Mouse (Mus musculus) spleen, postnatal 10 days (tissue): ENCODE data around the gene Rab11fip3.

Experiments
- DNase-seq, 2 experiments: peaks; one replicate each; pipeline ENCODE4 v3.0.0; 2021 to 2022; ENCODE audit warnings: low spot score in 2 of 2

Rab11fip3 gene

DNA sequence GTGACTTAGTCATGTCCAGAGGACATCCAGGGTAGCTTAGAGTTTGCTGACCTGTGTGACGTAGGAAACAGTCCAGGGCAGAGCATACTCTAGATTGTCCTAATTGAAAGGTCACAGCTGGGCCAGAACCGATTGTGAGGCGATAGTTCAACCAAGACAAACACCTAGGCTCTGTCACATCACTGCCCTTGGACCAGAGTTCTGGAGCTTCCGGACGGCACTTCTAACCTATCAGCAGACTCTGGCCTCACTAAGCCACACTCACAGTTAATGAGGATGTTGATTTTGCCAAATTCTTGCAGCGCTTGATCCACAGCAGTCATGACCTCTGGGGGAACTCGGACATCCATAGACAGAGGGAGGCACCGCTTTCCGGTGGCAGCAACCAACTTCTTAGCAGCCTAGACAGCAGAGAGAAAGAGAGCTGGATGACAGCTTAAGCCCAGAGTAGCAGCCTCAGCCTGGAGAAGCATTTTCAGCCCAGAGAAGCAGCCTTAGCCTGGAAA lies 17.8 kb upstream of the Rab11fip3 start:
- DNase-seq = no peak

DNA sequence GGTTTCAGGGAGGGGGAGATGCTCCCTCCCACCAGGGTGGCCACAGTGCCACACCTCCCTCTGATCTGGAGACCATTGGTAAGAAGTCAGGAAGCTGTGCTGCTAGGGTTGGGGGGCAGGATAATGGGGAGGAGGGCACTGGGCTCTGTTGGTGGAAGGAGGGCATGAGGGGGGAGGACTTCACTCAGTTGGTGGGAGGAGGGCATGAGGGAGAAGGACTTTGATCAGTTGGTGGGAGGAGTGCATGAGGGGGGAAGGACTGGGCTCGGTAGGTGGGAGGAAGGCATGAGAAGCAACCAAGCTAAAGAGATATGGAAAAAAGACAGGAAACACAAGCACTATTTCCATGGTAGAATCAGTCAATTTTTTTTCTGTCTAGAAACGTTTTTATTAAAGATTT lies 11.5 kb upstream of the Rab11fip3 start:
- DNase-seq = no peak

DNA sequence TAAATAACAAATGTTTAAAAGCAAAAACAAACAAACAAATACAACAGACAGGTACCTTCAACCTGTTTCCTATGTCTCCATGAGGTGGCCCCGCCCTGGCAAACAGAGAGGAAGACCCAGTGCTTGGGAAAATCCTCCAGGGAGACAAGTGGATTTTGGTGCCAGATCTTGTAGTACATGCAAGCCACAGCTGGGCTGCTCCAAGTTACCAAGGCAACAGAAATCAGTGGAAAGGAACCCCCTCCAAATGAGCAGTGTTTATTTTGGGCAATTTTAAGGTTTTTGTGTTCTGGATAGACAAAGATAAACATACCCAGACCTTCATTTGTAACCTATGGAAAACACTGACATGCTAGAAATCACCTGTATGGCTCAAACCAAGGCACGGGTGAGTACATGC lies 9.5 kb upstream of the Rab11fip3 start:
- DNase-seq = no peak

DNA sequence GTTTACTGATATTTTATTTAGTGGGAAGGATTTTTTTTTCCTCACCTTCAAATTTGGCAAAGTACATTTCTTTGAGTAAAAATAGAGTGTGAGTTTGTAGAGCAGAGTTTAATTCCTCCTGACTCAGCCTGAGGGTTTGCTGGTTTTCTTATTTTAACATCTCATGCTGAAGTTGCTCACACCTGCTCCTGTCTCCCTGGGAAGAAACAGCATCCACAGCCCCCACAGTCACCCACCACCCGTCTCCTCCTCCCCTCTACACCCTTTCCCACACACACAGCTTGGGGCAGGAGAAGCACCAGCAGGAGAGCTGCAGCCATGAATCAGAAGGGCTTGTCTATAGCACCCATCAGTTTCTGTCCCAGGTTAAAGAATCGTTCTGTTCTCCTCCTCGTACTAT lies 5.9 kb upstream of the Rab11fip3 start:
- DNase-seq = no peak

DNA sequence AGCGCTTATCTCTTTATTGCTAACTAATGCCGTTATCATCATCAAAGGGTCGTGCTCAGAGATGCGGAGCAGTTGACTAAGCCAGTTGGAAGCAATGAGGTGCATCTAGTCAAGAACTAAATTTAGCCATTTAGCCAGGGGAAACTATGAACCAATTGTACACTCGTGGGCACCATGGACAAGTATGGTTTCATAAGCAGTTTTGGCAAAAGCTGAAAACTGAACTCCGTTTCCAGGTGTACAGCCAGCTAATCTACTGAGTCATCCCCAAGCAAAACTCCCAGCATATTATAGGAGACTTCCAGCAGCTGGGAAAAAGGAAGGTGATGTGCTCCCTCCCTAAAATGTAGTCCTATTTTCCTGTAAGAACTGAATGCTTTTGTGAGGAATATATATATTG lies 781 bp upstream of the Rab11fip3 start:
- DNase-seq = no peak

DNA sequence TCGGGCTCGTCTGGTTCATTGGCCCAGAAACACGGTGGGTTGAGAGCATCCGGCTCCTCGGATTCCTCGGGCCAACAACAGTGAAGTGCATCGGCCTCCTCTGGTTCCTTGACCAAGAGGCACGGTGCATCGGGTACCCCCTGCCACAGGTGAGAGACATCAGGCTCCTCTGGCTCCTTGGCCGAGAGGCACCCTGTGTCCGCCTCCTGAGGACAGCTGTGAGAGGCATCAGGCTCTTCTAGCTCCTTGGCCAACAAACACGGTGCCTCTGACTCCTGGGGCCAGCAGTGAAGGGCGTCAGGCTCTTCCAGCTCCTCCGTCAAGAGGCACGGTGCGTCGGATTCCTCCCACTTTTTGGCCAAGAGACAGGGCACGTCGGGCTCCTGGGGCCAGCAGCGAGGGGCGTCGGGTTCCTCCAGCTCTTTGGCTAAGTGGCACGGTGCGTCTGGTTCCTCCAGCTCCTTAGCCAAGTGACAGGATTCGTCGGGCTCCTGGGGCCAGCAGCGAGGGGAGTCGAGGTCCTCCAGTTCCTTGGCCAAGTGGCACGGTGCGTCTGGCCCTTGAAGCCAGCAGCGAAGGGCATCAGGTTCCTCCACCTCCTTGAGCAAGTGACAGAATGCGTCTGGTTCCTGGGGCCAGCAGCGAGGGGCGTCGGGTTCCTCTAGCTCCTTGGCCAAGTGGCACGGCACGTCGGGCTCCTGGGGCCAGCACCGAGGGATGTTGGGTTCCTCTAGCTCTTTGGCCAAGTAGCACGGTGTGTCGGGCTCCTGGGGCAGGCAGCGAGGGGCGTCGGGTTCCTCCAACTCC lies 1.1 kb downstream of the Rab11fip3 start:
- peak in 1 of 2 experiments; percentile 12 for DNase-seq

DNA sequence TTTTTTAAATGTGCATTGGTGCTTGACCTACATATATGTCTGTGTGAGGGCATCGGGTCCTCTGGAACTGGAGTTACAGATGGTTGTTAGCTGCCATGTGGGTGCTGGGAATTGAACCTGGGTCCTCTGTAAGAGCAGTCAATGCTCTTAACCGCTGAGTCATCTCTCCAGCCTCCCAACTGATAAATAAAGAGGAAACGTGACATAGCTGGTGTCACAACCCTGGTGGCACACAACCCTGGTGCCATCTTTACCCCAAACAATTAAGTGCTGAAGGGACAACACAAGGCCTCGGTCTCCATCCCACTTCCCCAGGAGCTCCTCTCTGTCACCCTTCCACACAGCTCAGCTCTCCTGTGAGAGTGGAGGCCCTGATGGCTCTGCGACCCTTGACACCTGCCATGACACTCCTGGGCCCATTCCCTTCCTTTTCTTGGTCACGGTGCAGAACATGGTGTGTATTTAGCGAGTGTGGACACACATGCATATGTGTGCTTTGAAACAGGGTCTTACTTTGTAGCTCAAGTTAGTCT lies 2.8 kb downstream of the Rab11fip3 start:
- no peak for DNase-seq

DNA sequence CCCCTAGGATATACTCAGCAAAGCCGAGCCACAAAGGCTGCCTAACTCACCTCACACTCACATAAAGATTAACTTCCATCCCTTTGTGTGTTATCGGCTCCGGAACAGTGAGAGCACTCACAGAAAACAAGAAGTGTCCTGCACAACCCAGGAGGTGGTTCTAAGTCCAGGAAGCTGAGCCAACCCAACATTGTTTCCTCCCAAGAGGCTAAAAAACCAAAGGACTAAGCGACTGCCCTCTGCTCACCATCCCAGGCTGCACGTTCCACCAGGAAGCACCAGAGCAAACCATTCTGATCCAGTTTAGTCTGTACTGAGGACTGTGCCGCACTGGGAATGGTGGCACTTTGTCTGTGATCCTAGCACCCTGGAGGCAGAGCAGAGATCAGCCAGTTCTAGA lies 4.4 kb downstream of the Rab11fip3 start:
- DNase-seq = no peak

DNA sequence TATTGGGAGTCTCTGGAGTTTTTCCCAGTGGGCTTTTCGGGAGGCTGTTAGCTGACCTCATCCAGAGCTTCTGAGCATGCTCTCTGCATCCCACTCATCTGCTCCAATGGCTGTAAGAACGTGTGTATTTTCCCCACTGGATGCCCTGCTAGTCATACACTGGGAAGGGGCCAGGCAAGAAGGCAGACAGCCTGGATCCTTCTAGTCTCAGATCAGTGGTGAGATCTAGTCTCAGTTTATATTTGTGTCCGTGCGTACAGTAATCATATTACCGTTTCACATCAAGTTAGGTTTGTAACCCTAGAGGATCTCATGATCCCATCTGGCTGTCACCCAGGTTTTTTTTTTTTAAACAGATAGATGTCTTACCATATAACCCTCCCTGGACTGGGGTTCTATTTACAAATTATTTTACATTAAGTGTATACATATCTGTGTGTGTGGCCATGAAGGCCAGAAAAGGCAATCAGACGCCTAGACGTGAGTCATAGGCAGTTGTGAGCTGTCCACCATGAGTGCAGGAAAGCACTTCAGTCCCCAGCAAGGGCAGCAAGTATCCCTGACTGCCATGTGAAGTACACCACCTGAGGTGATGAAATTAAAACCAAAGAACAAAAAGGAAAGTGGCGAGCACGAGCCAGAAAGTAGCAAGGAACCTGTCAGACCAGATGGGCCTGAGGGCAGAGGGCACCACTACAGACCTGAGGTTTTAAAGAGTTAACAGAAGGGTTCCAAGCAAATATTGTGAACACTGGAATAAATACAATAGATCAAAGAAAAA lies 11.4 kb downstream of the Rab11fip3 start:
- no peak for DNase-seq

DNA sequence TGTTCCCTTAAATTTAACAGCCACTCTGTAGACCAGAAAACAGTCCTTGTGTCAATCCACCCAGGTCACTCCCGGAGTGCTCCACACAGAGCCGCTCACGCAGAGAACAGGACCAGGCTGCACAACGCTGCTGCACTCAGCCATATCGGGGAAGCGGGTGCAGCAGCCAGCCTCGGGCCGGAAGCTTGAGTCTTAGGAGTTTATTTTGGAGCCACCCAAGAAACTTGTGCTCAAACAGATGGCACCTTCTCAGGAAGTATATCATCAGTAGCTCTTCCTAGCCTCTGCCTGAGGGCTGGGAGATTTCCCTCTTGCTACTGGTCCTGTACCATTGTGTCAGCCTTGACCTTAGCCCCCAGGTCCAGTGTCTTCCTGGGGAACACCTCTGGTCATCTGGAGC lies 12.1 kb downstream of the Rab11fip3 start:
- DNase-seq = no peak

DNA sequence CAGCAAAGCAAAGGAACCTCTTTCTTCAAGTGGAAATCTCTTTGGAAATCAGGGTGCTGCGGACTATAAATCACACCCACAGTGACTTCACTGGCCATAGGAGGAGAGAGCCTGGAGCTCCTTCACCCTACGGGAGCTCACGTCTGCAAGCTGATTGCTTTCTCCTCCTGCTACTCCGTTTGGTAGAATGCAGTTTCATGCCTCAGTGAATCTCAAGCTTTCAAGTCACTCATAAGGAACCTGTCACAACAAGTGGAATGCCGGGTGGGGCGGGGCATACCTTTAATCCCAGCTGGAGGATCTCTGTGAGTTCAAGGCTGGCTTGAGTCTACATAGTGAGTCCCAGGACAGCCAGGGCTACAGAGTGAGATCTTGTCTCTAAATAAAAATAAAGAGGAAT lies 14.2 kb downstream of the Rab11fip3 start:
- DNase-seq = no peak

DNA sequence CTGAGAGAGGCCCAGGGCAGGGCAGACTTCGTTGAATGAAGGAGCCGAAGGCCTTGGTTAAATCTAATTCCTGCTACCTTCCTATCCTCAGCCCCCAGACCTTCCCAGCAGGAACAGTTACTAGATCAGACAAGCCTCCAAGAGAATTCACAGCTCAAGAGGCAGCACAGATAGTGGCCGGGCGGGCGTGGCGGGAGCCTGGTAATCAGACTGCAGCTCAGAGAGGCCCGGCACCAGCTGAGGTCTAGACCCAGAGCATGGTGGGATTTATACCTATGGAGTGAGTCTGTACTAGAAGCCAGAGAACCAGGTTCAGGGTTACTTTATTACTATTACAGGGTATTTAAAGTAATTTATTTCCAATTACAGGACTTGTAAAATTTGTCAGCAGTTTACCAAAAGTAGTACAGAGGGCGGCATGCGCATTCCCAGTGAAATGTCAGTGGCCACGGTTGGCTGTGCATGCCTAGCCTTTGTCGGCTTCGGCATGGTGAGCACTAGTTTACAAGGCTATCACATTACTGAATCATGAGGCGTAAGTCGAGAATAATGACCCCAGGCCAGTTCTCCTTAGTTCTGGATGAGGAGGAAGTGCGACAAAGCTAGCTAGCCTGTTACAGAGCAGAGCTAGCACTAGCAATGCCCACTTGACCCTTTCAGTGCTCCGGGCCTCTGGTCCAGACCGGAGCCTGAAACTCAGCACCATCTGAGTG lies 15.1 kb downstream of the Rab11fip3 start:
- DNase-seq = no peak

DNA sequence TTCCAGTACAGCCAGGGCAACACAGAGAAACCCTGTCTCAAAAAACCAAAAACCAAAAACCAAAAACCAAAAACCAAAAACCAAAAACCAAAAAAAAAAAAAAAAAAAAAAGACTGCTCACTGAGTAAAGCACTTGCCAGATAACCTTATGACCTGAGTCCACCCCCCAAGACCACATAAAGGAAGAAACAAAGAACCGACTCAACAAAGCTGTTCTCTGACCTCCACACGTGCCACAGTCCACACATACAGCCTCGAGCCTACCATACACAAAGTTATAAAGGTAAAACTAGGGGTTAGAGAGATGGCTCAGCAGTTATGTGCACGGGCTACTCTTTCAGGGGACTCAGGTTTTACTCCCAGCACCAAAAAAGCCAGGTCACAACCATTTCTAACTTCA lies 16.6 kb downstream of the Rab11fip3 start:
- no peak for DNase-seq

DNA sequence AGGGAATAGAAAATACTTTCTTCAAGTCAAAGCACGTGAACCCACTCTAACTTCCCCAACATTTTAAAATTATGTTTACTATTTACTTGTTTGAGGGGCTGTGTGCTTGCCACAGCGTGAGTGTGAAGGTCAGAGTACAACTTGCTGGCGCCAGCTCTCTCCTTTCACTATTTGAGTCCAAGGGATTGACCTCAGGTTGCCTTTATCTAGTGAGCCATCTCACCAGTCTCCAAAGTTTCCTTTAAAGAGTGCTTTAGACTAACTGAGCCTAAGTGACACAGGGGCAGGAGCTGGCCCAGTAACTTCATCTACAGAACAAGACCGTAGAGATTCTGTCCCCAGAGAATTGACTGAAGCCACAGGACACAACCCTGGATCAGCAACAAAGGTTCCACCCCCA lies 17.3 kb downstream of the Rab11fip3 start:
- DNase-seq = no peak

DNA sequence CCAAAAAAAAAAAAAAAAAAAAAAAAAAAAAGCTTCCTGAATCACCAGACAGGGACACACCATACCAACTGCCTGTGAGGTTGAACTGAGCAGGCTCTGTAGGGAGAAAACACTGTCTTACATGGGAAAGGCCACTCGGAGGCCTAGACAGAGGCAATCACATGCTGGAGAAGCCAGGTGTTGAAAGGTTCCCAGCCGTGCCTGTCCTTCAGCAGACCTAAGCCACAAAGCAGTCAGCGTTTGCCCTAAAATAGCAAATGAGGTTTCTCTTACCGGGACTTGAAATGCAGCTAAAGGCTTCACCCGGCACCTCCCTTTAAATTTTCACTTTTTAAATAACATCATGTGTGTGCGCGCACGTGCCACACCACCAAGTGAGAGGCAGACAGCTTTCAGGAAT lies 21.2 kb downstream of the Rab11fip3 start:
- DNase-seq = no peak

DNA sequence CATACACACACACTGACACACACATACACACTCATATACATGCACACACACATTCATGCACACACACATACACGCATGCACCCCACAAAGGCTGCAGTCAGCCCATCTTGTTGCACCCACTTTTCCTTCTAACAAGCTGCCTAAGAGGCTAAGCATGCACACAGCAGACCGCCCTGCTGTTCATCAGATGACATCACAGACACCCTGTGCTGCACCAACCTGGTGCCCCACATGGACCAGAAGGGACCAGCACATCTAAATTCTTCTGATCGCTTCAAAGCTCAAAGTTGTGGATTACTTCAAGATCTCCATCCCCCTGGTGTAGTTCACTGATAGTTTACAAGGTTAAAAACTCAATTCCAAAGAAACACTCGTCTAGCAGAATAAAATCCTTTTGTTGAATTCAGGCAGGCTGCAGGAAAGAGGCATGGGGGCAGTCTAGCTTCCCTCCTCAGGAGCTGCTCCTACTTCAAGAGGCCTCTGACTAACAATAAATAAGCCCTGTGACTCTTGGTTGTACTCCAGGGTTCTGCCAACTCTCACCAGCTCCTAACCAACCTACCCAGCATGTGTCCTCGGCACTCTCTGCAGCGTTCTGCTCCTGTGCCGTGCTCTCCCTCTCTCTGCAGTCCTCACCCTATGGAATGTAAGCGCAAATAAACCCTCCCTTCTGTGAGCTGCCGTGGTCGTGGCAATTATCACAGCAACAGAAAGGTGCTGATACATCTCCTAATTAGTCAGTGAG lies 22.9 kb downstream of the Rab11fip3 start:
- no peak for DNase-seq

DNA sequence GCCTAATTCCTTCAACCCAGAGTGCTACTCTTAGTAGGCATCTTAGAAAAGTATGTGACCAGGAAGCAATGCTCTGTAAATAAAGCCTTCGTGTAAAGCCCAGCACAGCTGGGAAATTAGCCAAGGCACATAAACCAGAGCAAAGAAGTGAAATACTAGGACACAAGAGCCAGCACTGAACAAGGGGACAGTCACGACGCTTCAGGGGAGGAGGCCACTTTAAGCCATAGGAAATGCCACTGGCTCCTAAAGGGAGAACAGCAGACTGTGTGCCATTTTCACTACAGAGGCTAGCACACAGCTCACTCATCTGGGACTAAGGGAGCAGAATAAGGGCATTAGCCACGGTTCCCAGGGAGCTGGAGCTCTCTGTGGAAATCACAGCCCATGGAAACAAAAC lies 24.1 kb downstream of the Rab11fip3 start:
- no peak for DNase-seq

DNA sequence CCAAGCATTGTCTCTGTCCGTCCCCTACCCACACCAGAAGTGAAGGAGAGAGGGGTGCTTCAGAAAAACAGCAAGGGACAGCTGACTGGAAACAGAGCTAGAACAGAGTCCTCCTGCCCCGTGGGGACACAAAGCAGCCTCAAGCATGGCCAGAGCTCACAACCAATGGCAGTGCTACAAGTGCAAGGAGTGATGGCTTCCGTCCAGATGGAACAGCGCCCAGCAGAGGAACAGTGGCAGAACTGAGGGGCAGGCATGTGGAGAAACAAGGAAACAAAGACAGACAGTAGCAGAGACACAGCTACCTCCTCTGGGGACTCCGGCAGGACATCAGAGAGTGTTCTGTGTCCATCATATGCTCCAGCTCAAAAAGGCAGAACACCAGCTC lies 26.1 kb downstream of the Rab11fip3 start:
- peak in 1 of 2 experiments; percentile 26 for DNase-seq

DNA sequence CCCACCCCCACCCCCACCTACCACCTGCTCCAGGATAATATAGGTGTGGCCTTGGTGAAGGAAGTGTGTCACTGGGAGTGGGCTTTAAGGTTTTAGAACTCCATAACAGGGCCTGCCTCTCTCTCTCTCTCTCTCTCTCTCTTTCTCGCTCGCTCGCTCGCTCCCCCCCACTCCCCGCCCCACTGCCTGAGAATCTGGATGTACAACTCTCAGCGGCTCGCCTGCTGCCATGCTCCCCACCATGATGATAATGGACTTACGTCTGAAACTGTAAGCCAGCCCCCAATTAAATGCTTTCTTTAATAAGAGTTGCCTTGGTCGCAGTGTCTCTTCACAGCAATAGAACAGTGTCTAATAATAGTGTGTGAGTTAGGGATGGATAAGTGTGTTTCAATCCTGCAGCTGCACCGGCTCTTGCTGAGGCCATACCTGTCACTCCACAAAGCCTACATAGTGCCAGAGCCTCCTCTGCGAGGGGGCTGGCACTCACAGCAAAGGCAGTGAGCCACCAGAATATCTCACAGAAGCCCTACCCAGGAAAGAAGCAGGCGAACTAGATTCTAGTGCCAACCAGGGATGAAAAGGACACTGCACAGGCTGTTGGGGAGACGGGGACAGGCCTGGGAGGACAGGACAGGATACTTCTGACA lies 26.6 kb downstream of the Rab11fip3 start:
- no peak for DNase-seq

DNA sequence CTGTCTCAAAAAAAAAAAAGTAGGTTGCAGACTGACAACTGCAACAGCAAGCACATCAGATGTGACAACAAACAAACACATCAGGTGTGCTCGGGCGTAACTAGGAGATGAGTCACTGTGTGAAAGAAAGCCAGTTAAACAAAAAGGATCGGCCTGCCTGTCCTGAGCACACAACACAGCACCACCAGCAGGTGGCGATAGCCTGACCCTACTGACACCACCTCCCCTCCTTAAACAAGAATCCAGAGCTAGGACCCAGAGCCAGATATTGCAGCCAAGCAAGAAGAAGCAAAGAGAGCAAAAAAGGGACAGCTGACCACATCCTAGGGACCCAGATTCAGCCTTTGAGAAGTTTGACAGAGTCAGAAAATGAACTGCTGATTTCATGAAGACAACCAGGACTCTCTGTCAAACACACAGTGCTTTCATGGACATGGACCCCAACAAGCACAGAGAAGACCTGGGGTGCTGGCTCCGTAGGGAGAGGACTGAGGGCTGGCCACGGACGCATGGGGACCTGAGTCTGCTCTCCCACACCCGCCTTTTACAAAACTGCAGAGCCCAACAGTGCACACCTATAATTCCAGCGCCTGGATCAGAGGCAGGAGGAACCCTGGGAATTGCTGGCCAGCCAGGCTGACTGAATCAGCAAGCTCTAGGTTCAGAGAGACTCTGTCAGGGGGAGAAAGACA lies 28.1 kb downstream of the Rab11fip3 start:
- DNase-seq = peak; percentile 12 to 62
